Mouse (Mus musculus) limb, embryonic 11.5 days (tissue): Measurements from ENCODE around the gene Gabarap. TPM values are rescaled to one million over a fixed set of nuclear protein-coding genes. Genes with fewer than 3 reads are reported as not detected.

Source experiments
- ATAC-seq: fragments of 200-750 bp; cut with Nextera tagmentation; 2 replicates; pipeline ENCODE4 v1.8.0; 2017; ENCODE audit warnings: low read depth; ENCODE audit not compliant: insufficient number of reproducible peaks, low FRiP score, low TSS enrichment
- DNase-seq: peaks from one replicate; pipeline ENCODE4 v3.0.0-alpha.2; 2015; ENCODE audit warnings: low spot score
- H3K27ac ChIP-seq: fragments of 300-500 bp; sonication (generic); replicated peaks from 2 replicates; pipeline ENCODE4 v1.5.1; 2014; ENCODE audit warnings: low read depth, mild to moderate bottlenecking, low read length
- H3K27me3 ChIP-seq: fragments of 300-500 bp; sonication (generic); 2 replicates; pipeline ENCODE4 v1.6.1; 2014; ENCODE audit warnings: mild to moderate bottlenecking, low read length, mixed read lengths; ENCODE audit not compliant: control insufficient read depth, insufficient read depth
- H3K36me3 ChIP-seq: fragments of 300-500 bp; sonication (generic); 2 replicates; pipeline ENCODE4 v1.6.1; 2014; ENCODE audit warnings: mild to moderate bottlenecking, low read length, moderate library complexity, mixed read lengths; ENCODE audit not compliant: control insufficient read depth, insufficient read depth
- H3K4me1 ChIP-seq: fragments of 300-500 bp; sonication (generic); 2 replicates; pipeline ENCODE4 v1.6.1; 2014; ENCODE audit warnings: low read length, mixed read lengths; ENCODE audit not compliant: control insufficient read depth, insufficient read depth
- H3K4me2 ChIP-seq: fragments of 300-500 bp; sonication (generic); 2 replicates; pipeline ENCODE4 v1.6.1; 2014; ENCODE audit warnings: low read depth, mild to moderate bottlenecking, moderate library complexity; ENCODE audit not compliant: severe bottlenecking
- H3K4me3 ChIP-seq: fragments of 300-500 bp; sonication (generic); 2 replicates; pipeline ENCODE4 v1.5.1; 2014; ENCODE audit warnings: low read depth, low read length
- H3K9ac ChIP-seq: fragments of 300-500 bp; sonication (generic); 2 replicates; pipeline ENCODE4 v1.6.1; 2014; ENCODE audit warnings: mild to moderate bottlenecking, low read length
- H3K9me3 ChIP-seq: fragments of 300-500 bp; sonication (generic); 2 replicates; pipeline ENCODE4 v1.6.1; 2016; ENCODE audit warnings: low read length; ENCODE audit not compliant: control insufficient read depth
- WGBS: fragments of 180-500 bp; shearing (Covaris S2); extraction: QIAGEN DNeasy Blood & Tissue Kit; methylation state at CpG from one replicate; pipeline ENCODE4 v1.1.7; 2014; 5-methylcytosine and 5-hydroxymethylcytosine counted together
- microRNA counts: library from miRNA; unstranded; fragments of <30 nt; microRNA quantifications from one replicate; lab custom pipeline; 2016
- microRNA-seq: library from miRNA; unstranded; fragments of <30 nt; microRNA quantifications from one replicate; pipeline ENCODE4, GENCODE M21; 2016
- polyA plus RNA-seq: library from polyadenylated mRNA; unstranded; fragments of >200 nt; fragmentation: Nextera tagmentation; extraction: Ambion mirVana; gene quantifications from 2 replicates; pipeline ENCODE4 v1.2.1, GENCODE M21; 2014

The Gabarap gene
- polyA plus RNA-seq, 1 experiment from 2014 or later, result 432 TPM

DNA sequence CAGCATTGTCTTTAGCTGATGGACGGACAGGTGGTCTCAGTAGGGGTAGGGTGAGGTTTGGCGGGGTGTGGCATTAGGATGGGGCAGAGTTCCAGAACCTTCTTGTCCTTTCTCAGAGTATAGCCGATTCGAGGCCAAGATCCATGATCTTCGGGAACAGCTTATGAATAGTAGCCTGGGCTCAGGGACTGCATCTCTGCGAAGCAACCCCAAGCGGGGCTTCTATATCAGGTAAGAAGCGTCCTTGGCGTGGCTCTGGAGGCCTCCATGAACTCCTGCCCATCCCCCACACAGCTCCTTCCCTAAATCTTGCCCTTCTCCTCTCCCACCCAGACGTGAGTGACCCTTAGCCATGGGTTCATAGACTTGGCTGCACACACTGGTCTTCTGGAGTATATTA is 48.7 kb downstream of the Gabarap start:
- WGBS, result 86% methylated on average over 10 of the region's 10 CpGs
- H3K9me3 ChIP-seq, result no peaks in the 10 kb centered on the region
- H3K4me2 ChIP-seq, result no peak overlapping the region
- peaks cover 6% of the 10 kb centered on the region for H3K36me3 ChIP-seq
- no peak overlapping the region for H3K27ac ChIP-seq
- no peaks in the 10 kb centered on the region for H3K27me3 ChIP-seq
- ATAC-seq (no peak), DNase-seq (no peak)
- no peak overlapping the region for H3K4me3 ChIP-seq
- no peak overlapping the region for H3K9ac ChIP-seq
- H3K4me1 ChIP-seq, result no peaks in the 10 kb centered on the region

DNA sequence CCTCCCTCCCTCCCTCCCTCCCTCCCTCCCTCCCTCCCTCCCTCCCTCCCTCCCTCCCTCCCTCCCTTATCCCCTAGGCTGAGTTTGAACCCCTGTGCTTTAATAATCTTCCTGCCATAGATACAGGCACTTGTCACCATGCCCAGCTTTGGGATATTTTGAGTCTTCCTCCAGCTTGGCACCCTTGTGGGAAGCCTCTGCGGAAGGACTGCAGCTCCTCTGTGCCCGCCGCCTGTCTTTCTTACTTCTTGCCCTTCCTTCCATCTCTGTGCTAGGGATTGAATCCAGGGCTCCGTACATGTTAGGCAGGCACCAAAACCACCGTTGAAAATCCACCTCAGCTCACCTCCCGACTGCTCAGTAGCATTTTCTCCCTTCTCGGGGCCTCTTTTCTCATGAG is 49.2 kb downstream of the Gabarap start:
- Histone ChIP-seq H3K36me3 (peaks cover 6% of the 10 kb centered on the region), H3K9me3 (no peaks in the 10 kb centered on the region), H3K27ac (no peak overlapping the region), H3K4me1 (no peaks in the 10 kb centered on the region), H3K27me3 (no peaks in the 10 kb centered on the region), H3K4me3 (no peak overlapping the region), H3K4me2 (no peak overlapping the region), H3K9ac (no peak overlapping the region)
- no peak for DNase-seq
- 88% methylated on average over 7 of the region's 7 CpGs for WGBS
- no peak for ATAC-seq

- Histone ChIP-seq H3K4me1 (no peaks in the 10 kb centered on the region), H3K9me3 (no peaks in the 10 kb centered on the region), H3K36me3 (peaks cover 6% of the 10 kb centered on the region), H3K4me3 (no peak overlapping the region), H3K4me2 (no peak overlapping the region), H3K27ac (no peak overlapping the region), H3K9ac (no peak overlapping the region), H3K27me3 (no peaks in the 10 kb centered on the region)
- 88% methylated on average over 23 of the region's 23 CpGs for WGBS
- DNase-seq, result no peak
- no peak for ATAC-seq
These were observed 51.6 kb downstream of the Gabarap start for GRCm38 (mm10) chr11:70042309-70043085.

GRCm38 (mm10) chr11:70043665-70044064 is 52.7 kb downstream of the Gabarap start:
- Histone ChIP-seq H3K4me3 (no peak overlapping the region), H3K27ac (no peak overlapping the region), H3K9ac (no peak overlapping the region), H3K9me3 (no peaks in the 10 kb centered on the region), H3K27me3 (no peaks in the 10 kb centered on the region), H3K36me3 (peaks cover 6% of the 10 kb centered on the region), H3K4me2 (no peak overlapping the region), H3K4me1 (no peaks in the 10 kb centered on the region)
- no peak for DNase-seq
- 83% methylated on average over 7 of the region's 7 CpGs for WGBS
- ATAC-seq, result no peak

MicroRNAs encoded within 50 kb of the gene (microRNA counts, 519-probe panel; counts per million panel counts)
- microRNA mmu-miR-324-3p (lab: Ali Mortazavi, UCI) (not detected), microRNA mmu-miR-324-5p (lab: Ali Mortazavi, UCI) (4,203 counts per million, percentile 62 among the panel's probes with 10 or more counts)

Small RNAs within 50 kb of the gene (microRNA-seq; reads per million reads assigned to microRNA genes)
- gene Gm44349, result not detected
- gene Mir324, result 4,816 reads per million, percentile 89 among the genes with 10 or more reads in this experiment

Other genes starting within 250 kb of the Gabarap start
- gene Polr2a, start 232.5 kb upstream of the Gabarap start, polyA plus RNA-seq, result 64.0 and 78.3 TPM in 2 replicates
- gene Slc35g3, start 229.2 kb upstream of the Gabarap start, polyA plus RNA-seq, result 0.09 TPM in 1 of 2 replicates, not detected in the other
- gene Zbtb4, start 225.2 kb upstream of the Gabarap start, polyA plus RNA-seq, result 0.96 and 1.1 TPM in 2 replicates
- 4.3 and 4.4 TPM in 2 replicates for gene Chrnb1, start 195.2 kb upstream of the Gabarap start, polyA plus RNA-seq
- 0.36 and 0.67 TPM in 2 replicates for gene Fgf11, start 189.3 kb upstream of the Gabarap start, polyA plus RNA-seq
- gene Tmem102, start 185.5 kb upstream of the Gabarap start, polyA plus RNA-seq, result 1.8 and 2.0 TPM in 2 replicates
- gene Gm39566, start 175.8 kb upstream of the Gabarap start, polyA plus RNA-seq, result not detected in 2 replicates
- not detected in 2 replicates for gene Spem2, start 172.7 kb upstream of the Gabarap start, polyA plus RNA-seq
- 0.15 and 0.18 TPM in 2 replicates for gene Spem1, start 169.0 kb upstream of the Gabarap start, polyA plus RNA-seq
- gene Nlgn2, start 153.4 kb upstream of the Gabarap start, polyA plus RNA-seq, result 5.8 and 6.2 TPM in 2 replicates
- 285 and 304 TPM in 2 replicates for gene Tmem256, start 152.6 kb upstream of the Gabarap start, polyA plus RNA-seq
- 115 TPM in 2 replicates for gene Plscr3, start 144.8 kb upstream of the Gabarap start, polyA plus RNA-seq
- gene Tnk1, start 132.4 kb upstream of the Gabarap start, polyA plus RNA-seq, result 0.89 and 1.2 TPM in 2 replicates
- not detected in 2 replicates for gene Tmem95, start 113.1 kb upstream of the Gabarap start, polyA plus RNA-seq
- 3.7 and 4.3 TPM in 2 replicates for gene Kctd11, start 109.7 kb upstream of the Gabarap start, polyA plus RNA-seq
- gene Acap1, start 95.6 kb upstream of the Gabarap start, polyA plus RNA-seq, result 0.72 and 0.78 TPM in 2 replicates
- 24.8 and 26.5 TPM in 2 replicates for gene 2810408A11Rik, start 90.2 kb upstream of the Gabarap start, polyA plus RNA-seq
- gene Neurl4, start 90.1 kb upstream of the Gabarap start, polyA plus RNA-seq, result 15.3 and 15.5 TPM in 2 replicates
- gene Gps2, start 77.3 kb upstream of the Gabarap start, polyA plus RNA-seq, result 90.8 and 94.0 TPM in 2 replicates
- 2,284 and 2,370 TPM in 2 replicates for gene Eif5a, start 69.2 kb upstream of the Gabarap start, polyA plus RNA-seq
- gene Ybx2, start 55.3 kb upstream of the Gabarap start, polyA plus RNA-seq, result 11.2 and 11.3 TPM in 2 replicates
- 21.0 and 22.7 TPM in 2 replicates for gene Slc2a4, start 43.0 kb upstream of the Gabarap start, polyA plus RNA-seq
- 12.7 and 13.2 TPM in 2 replicates for gene Cldn7, start 26.4 kb upstream of the Gabarap start, polyA plus RNA-seq
- gene Ctdnep1, start 10.0 kb upstream of the Gabarap start, polyA plus RNA-seq, result 22.8 and 27.6 TPM in 2 replicates
- 148 and 151 TPM in 2 replicates for gene Elp5, start 8.6 kb upstream of the Gabarap start, polyA plus RNA-seq
- 56.1 and 64.9 TPM in 2 replicates for gene Phf23, start 4.6 kb downstream of the Gabarap start, polyA plus RNA-seq
- gene Dvl2, start 9.5 kb downstream of the Gabarap start, polyA plus RNA-seq, result 47.3 and 52.0 TPM in 2 replicates
- gene Acadvl, start 24.3 kb downstream of the Gabarap start, polyA plus RNA-seq, result 52.9 and 53.5 TPM in 2 replicates
- 10.0 and 10.8 TPM in 2 replicates for gene Dlg4, start 25.8 kb downstream of the Gabarap start, polyA plus RNA-seq
- 1.0 and 1.6 TPM in 2 replicates for gene Asgr1, start 62.9 kb downstream of the Gabarap start, polyA plus RNA-seq
- not detected in 2 replicates for gene Asgr2, start 101.5 kb downstream of the Gabarap start, polyA plus RNA-seq
- gene Mgl2, start 139.2 kb downstream of the Gabarap start, polyA plus RNA-seq, result 0.21 TPM in 1 of 2 replicates, not detected in the other
- gene Clec10a, start 165.1 kb downstream of the Gabarap start, polyA plus RNA-seq, result not detected in 2 replicates
- 0.21 and 0.67 TPM in 2 replicates for gene Slc16a11, start 221.6 kb downstream of the Gabarap start, polyA plus RNA-seq
- gene Slc16a13, start 229.9 kb downstream of the Gabarap start, polyA plus RNA-seq, result 17.0 and 17.8 TPM in 2 replicates
- 7.3 and 7.5 TPM in 2 replicates for gene Bcl6b, start 238.7 kb downstream of the Gabarap start, polyA plus RNA-seq
- gene 0610010K14Rik, start 246.8 kb downstream of the Gabarap start, polyA plus RNA-seq, result 216 and 218 TPM in 2 replicates
- 8.2 and 10.5 TPM in 2 replicates for gene Gm21988, start 248.7 kb downstream of the Gabarap start, polyA plus RNA-seq
- gene Rnasek, start 248.7 kb downstream of the Gabarap start, polyA plus RNA-seq, result 94.1 and 94.6 TPM in 2 replicates